Mouse (Mus musculus) forebrain, embryonic 10.5 days (tissue): ENCODE measurements at regions not wholly inside any gene's neighbourhood (a gene's known extent, or its start where the extent isn't known, plus 50 kb on each side); places are given as distances from the start of the nearest gene placed in this dataset.

Source experiments
- DNase-seq: peaks from one replicate; pipeline ENCODE4 v3.0.0-alpha.2; 2017; ENCODE audit warnings: low spot score; ENCODE audit errors: extremely low spot score
- H3K27ac ChIP-seq: fragments of 300-500 bp; sonication (generic); 2 replicates; pipeline ENCODE4 v1.5.1; 2016; ENCODE audit warnings: mild to moderate bottlenecking
- H3K27me3 ChIP-seq: fragments of 300-500 bp; sonication (generic); 2 replicates; pipeline ENCODE4 v1.6.1; 2016; ENCODE audit warnings: mild to moderate bottlenecking; ENCODE audit not compliant: poor library complexity, severe bottlenecking
- H3K36me3 ChIP-seq: fragments of 300-500 bp; sonication (generic); replicated peaks from 2 replicates; pipeline ENCODE4 v1.6.1; 2016; ENCODE audit warnings: mild to moderate bottlenecking, moderate library complexity
- H3K4me1 ChIP-seq: fragments of 300-500 bp; sonication (generic); 2 replicates; pipeline ENCODE4 v1.6.1; 2016
- H3K4me3 ChIP-seq: fragments of 300-500 bp; sonication (generic); 2 replicates; pipeline ENCODE4 v1.5.1; 2016; ENCODE audit warnings: mild to moderate bottlenecking, moderate library complexity
- H3K9me3 ChIP-seq: fragments of 300-500 bp; sonication (generic); 2 replicates; pipeline ENCODE4 v1.6.1; 2016; ENCODE audit warnings: mild to moderate bottlenecking, moderate library complexity
- WGBS: fragments of 180-500 bp; shearing (Covaris S2); methylation state at CpG from one replicate; pipeline ENCODE4 v1.1.7; 2016; 5-methylcytosine and 5-hydroxymethylcytosine counted together

DNA sequence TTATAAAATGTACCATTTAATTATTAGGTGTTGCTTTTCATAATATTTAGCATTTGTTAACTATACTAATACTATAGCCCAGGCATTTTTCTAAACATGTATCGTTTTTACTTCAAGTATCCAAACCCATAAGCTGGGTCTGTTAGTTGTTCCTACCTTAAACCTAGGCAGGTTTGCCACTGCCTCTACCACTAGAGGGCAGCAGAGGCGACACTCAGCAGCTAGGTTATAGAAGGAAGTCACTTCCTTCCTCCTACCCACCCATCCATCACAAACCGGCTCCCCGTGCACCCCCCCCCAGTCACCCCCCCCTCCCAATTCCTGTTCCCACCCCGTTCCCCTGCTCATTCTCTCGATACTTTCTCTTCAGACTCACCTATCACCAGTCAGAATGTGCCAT is 150.6 kb downstream of the Cct6b start:
- Histone ChIP-seq H3K27ac (no peak overlapping the region), H3K36me3 (no peaks in the 10 kb centered on the region), H3K4me3 (no peak overlapping the region), H3K4me1 (peaks cover 23% of the 10 kb centered on the region), H3K27me3 (peaks cover 20% of the 10 kb centered on the region), H3K9me3 (no peaks in the 10 kb centered on the region)
- peak; percentile 47 for DNase-seq
- 30% methylated on average over 6 of the region's 6 CpGs for WGBS

DNA sequence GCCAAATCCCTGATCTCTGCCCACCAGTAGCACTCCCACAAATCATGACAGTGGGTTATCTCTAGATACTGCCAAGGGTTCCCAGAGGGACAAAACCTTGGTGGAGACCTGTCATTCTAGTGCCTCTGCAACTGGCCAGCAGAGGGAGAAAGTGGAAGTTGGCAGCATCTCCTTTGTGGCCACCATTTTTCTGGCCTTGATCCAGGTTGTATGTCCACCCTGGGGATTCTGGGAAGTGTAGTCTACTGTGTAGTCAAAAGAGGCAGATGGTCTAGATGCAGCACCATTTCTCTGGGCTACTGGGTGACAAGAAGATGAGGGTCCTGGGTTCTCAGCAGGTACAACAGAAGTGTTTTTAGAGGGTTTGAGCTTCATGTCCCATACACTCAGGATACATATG is 152.1 kb downstream of the Cct6b start:
- Histone ChIP-seq H3K36me3 (no peaks in the 10 kb centered on the region), H3K4me3 (no peak overlapping the region), H3K9me3 (no peaks in the 10 kb centered on the region), H3K4me1 (peaks cover 11% of the 10 kb centered on the region), H3K27me3 (peaks cover 6% of the 10 kb centered on the region), H3K27ac (no peak overlapping the region)
- DNase-seq: no peak

DNA sequence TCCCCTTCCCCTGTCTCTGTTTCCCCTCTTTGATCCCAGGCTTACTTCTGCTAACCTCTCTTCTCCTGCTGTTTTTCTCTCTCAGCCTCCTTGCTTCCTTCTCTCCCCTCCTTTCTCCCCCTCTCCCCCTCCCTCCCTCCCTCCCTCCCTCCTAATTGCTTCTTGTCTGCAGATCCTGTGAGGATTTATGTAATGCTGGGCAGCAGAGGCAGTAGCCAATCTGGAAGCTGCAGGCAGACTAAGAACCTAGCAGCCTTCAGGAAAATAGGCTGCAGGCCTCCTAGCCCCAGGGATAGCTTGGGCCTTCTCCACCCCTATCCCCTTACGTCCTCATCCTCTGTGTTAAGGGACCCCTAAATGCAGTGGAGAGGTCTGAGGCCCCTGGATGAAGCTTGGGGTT is 155.2 kb downstream of the Cct6b start:
- no peak overlapping the region for H3K27ac ChIP-seq
- DNase-seq: no peak
- WGBS: 52% methylated on average over 1 of the region's 1 CpGs
- no peak overlapping the region for H3K4me3 ChIP-seq
- no peaks in the 10 kb centered on the region for H3K9me3 ChIP-seq
- H3K27me3 ChIP-seq: peaks cover 7% of the 10 kb centered on the region
- H3K36me3 ChIP-seq: no peaks in the 10 kb centered on the region
- H3K4me1 ChIP-seq: peaks cover 17% of the 10 kb centered on the region

DNA sequence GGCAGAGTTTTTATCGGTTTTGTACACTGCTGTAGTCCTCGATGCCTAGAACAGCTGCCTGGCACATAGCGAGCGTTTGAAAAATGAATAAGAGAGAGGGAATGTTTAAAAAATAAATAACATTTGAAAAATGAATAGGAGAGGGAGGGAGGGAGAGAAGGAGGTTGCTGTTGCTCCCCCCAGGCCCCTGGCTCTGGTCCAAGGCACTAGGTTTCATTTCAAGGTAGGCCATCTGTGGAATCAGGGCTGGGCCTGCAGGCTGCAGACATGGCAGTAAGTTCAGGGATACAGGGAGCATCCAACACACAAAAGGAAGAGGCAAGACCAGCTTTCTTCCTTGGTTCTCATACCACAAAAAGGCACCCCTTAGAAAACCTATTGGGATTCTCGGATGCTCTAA is 156.5 kb downstream of the Cct6b start:
- H3K27ac ChIP-seq: no peak overlapping the region
- H3K27me3 ChIP-seq: peaks cover 20% of the 10 kb centered on the region
- no peak overlapping the region for H3K4me3 ChIP-seq
- peaks cover 26% of the 10 kb centered on the region for H3K4me1 ChIP-seq
- DNase-seq: no peak
- 88% methylated on average over 5 of the region's 5 CpGs for WGBS
- no peaks in the 10 kb centered on the region for H3K36me3 ChIP-seq
- no peaks in the 10 kb centered on the region for H3K9me3 ChIP-seq

DNA sequence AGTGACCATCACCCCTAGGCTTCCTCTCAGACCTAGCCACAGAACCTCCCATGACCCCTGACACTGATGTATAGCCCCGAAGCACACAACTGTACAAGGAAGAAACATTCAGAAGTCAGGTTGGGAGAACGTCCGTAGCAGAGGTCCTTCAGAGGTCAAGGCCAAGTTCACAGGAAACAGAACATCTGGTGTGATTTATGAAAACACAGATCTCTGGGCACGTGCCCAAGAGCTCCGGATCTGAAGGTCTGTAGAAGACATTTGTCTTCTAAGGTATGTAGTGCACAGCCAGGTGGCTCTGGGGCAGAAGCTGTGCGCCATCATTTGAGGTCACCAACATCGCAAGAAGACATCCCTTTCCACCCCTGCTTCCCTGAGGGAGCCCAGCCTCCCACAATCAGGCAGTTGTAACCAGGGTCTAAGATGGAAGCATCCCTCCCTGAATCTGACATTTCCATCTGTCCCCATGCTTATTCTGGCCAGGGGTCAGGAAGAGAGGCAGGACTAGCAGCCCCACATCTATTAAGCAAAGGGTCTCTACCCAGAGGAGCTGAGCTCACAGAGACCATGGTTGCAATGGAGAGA is 159.8 kb downstream of the Cct6b start:
- Histone ChIP-seq H3K4me1 (peaks cover 34% of the 10 kb centered on the region), H3K36me3 (no peaks in the 10 kb centered on the region), H3K27ac (no peak overlapping the region), H3K27me3 (peaks cover 51% of the 10 kb centered on the region), H3K4me3 (no peak overlapping the region), H3K9me3 (no peaks in the 10 kb centered on the region)
- 82% methylated on average over 7 of the region's 7 CpGs for WGBS
- DNase-seq: no peak

DNA sequence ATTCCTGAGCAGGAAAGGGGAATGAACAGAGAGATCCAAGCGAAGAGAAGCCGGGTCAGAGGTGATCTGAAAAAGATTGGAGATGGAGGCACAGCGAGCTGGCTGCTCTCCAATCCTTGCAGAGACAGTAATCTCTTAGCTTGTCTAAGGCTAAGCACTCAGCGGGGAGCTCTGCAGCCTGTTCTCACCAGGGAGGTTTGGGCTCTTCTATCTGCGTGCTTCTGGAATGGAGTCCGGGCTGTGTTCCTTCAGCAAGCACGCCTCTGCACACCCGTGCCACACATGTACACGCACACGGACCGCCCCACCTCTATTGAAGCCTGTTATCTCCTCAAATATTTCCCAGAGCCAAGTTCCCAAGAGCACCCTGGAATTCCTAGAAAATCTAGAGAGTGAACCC is 161.3 kb downstream of the Cct6b start:
- no peaks in the 10 kb centered on the region for H3K9me3 ChIP-seq
- peaks cover 33% of the 10 kb centered on the region for H3K4me1 ChIP-seq
- H3K27me3 ChIP-seq: peaks cover 64% of the 10 kb centered on the region
- no peaks in the 10 kb centered on the region for H3K36me3 ChIP-seq
- H3K4me3 ChIP-seq: no peak overlapping the region
- 20% methylated on average over 11 of the region's 11 CpGs for WGBS
- H3K27ac ChIP-seq: no peak overlapping the region
- no peak for DNase-seq

DNA sequence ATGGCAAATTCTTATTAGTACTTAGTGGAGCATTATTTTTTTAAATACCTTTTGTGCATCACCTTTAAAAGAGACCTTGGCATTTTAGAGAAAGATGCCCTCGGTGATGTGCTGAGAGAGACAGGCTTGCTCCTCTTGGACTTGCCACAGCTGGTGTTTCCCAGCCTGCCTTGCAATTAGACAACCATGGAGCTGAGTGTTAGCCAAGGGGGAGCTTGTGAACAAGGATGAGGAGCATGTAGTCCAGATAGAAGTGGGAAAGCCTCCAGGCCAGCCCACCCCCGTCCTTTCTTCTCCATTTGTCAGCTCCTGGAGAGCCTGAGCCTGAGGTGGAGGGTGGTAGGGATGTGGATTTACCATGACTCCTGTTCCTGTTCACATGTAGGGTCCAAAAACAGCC is 161.9 kb downstream of the Cct6b start:
- H3K27ac ChIP-seq: no peak overlapping the region
- DNase-seq: no peak
- 56% methylated on average over 2 of the region's 2 CpGs for WGBS

DNA sequence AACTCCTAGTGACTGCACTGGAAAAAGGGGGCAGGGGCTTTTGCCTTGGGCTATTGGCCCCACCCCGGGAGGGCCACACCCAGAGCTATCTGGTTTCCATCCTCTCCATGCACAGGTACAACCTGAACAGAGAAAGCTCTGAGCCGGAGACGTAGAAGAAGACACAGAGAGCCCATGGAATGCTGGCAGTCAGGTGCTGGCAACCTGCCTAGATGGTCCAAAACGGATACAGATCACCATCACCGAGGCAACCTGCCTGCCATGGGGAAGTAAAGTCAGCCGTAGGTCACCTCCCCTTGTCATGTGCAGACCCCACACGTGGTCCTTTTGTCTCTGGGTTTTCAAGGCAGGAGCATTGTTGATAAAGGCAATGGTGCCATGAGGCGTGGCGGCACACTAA is 164.0 kb downstream of the Cct6b start:
- no peak overlapping the region for H3K4me3 ChIP-seq
- 80% methylated on average over 9 of the region's 9 CpGs for WGBS
- H3K27ac ChIP-seq: no peak overlapping the region
- H3K9me3 ChIP-seq: no peaks in the 10 kb centered on the region
- peaks cover 35% of the 10 kb centered on the region for H3K4me1 ChIP-seq
- no peak for DNase-seq
- peaks cover 64% of the 10 kb centered on the region for H3K27me3 ChIP-seq
- no peaks in the 10 kb centered on the region for H3K36me3 ChIP-seq

More for the DNA sequence above, 161.9 kb downstream of the Cct6b start:
- no peak overlapping the region for H3K4me3 ChIP-seq
- H3K4me1 ChIP-seq: peaks cover 38% of the 10 kb centered on the region
- H3K27me3 ChIP-seq: peaks cover 64% of the 10 kb centered on the region
- no peaks in the 10 kb centered on the region for H3K9me3 ChIP-seq
- H3K36me3 ChIP-seq: no peaks in the 10 kb centered on the region

DNA sequence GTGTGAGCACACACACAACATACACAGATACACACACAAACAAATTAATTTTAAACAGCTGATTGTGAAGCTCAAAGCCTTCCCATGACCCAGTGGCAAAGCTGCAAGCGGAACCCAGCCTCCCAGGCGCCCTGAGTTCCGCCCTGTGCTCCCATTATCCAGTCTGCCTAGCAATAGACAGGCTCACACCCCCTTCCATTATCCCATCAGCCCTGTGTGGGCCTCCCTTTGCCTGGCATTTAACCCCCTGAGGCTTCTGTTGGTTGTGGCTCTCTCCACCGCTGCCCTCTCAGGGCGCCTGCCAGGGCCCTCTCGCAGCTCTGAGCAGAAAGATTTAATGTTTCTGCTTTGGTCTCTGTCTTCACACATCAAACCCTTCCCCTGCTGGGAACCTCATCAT is 166.4 kb downstream of the Cct6b start:
- Histone ChIP-seq H3K4me1 (peaks cover 21% of the 10 kb centered on the region), H3K9me3 (no peaks in the 10 kb centered on the region), H3K36me3 (no peaks in the 10 kb centered on the region), H3K4me3 (no peak overlapping the region), H3K27ac (no peak overlapping the region), H3K27me3 (peaks cover 45% of the 10 kb centered on the region)
- WGBS: 22% methylated on average over 6 of the region's 6 CpGs
- no peak for DNase-seq

DNA sequence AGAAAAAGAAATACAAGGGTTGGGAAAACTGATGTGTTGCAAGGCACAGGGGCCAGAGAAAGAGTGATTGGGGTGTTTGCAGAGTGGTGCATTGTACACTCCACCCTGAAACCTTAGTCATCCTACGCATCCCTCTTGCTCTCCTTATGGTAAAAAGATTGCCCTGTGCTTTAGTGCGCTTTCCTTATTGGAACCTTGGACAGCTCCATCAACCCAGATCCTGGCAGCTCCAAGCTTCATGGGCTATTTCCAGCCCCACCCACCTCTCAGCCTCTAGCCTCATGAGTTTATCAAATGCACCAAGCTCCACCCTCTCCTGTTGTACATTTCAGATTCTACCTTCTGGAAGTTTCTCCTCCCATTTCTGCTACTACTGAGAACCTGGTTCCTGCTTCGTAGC is 167.3 kb downstream of the Cct6b start:
- 58% methylated on average over 3 of the region's 3 CpGs for WGBS
- Histone ChIP-seq H3K4me1 (peaks cover 12% of the 10 kb centered on the region), H3K27ac (no peak overlapping the region), H3K4me3 (no peak overlapping the region), H3K27me3 (peaks cover 35% of the 10 kb centered on the region), H3K36me3 (no peaks in the 10 kb centered on the region), H3K9me3 (no peaks in the 10 kb centered on the region)
- DNase-seq: no peak

DNA sequence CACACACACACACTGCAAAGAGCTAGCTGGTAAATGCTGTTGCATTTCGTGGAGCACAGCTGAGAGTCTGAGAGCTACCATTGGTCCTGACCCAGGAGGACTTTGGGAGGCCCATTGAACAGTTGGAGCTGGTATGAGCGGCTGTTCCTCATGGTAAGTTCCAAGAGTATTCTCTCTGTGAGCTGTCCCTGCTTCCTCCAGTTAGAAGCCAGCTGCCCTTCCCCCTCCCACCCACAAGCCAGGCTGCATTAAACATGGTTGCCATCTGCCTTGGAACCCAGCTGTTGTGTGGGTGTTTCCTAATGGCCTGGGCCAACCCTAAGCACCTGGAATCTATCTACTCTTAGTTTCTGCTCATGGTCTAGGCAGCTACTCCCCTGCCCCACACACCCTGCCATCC is 174.4 kb downstream of the Cct6b start:
- H3K27me3 ChIP-seq: no peaks in the 10 kb centered on the region
- 92% methylated on average over 2 of the region's 2 CpGs for WGBS
- H3K27ac ChIP-seq: no peak overlapping the region
- H3K4me3 ChIP-seq: no peak overlapping the region
- DNase-seq: no peak
- H3K4me1 ChIP-seq: peaks cover 8% of the 10 kb centered on the region; the same call in 1 of the 2 replicates
- no peaks in the 10 kb centered on the region for H3K9me3 ChIP-seq
- H3K36me3 ChIP-seq: no peaks in the 10 kb centered on the region

DNA sequence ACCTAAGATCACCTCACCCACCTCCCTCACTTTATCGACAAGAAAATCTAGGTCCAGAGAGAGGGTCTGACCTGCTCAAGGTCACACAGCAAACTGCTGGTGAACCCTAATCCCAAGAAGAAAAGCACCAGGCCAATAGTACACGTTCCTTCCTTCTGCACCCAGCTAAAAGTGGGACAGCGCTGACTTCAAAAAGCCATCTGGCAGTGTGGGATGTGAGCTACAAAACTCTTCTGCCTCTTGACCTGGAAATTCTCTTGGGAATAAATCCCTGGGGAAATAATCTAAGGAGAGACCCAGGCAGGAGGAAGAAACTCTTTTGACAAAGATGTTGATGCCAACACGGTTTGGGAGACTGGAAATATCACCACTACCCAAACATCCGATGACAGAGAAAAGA is 175.4 kb downstream of the Cct6b start:
- H3K27me3 ChIP-seq: no peaks in the 10 kb centered on the region
- H3K9me3 ChIP-seq: no peaks in the 10 kb centered on the region
- DNase-seq: no peak
- 89% methylated on average over 5 of the region's 5 CpGs for WGBS
- no peak overlapping the region for H3K4me3 ChIP-seq
- H3K4me1 ChIP-seq: peaks cover 13% of the 10 kb centered on the region; the same call in 1 of the 2 replicates
- H3K27ac ChIP-seq: no peak overlapping the region
- no peaks in the 10 kb centered on the region for H3K36me3 ChIP-seq

DNA sequence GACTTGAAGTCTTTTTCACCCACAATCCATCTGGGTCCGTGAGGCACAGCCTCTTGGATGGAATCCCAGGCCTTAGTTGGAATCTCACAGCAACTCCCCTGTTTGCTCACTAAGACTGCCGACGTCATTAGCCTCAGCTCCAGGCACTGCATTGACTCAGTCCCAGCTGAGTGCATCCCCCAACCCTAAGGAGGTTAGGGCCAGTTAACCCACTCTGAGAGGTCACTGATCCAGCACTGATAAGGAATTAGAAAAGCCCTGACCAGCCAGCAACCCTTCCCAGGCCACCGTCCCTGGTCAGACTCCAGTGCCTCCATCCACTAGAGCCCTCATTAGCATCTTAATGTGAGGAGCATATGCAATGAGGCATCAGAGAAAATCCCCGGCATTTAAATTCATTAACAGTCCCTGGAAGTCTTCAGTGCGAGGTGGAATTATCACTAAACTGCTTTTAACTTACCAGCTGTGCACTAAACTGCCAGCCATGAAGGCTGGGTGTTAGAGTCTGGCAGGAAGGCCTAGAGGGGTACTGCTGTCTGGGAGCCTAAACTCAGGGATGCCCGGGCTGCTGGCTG is 184.2 kb downstream of the Cct6b start:
- no peaks in the 10 kb centered on the region for H3K36me3 ChIP-seq
- H3K4me3 ChIP-seq: no peak overlapping the region
- H3K27ac ChIP-seq: peak overlapping the region; percentile 51
- 19% methylated on average over 7 of the region's 7 CpGs for WGBS
- no peaks in the 10 kb centered on the region for H3K9me3 ChIP-seq
- no peak for DNase-seq
- H3K27me3 ChIP-seq: peaks cover 12% of the 10 kb centered on the region
- peaks cover 22% of the 10 kb centered on the region for H3K4me1 ChIP-seq

DNA sequence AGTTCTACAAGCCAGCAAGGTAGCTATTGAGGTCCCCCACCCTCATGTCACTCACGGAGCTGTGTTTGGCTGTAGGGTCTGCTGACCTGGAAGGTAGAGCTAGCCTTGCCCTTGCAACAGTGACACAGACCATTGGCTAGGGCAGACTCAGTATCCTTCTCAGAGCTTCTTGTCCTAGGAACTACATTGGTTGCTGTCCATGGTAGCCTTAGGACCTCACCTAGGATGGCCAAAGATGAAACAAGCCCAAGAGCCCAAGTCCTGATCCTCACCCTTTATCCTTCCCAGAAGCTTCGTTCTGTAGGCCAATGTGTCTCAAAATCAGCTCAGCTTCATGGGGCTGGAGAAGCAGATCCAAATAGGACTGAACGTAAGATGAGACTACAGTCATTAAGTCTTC is 187.3 kb downstream of the Tmem132e start:
- Histone ChIP-seq H3K9me3 (no peaks in the 10 kb centered on the region), H3K27me3 (peaks cover 28% of the 10 kb centered on the region), H3K27ac (no peak overlapping the region), H3K4me1 (peaks cover 31% of the 10 kb centered on the region), H3K4me3 (no peak overlapping the region), H3K36me3 (no peaks in the 10 kb centered on the region)
- DNase-seq: no peak
- WGBS: 57% methylated on average over 3 of the region's 3 CpGs
